Mouse (Mus musculus) liver, postnatal 0 days (tissue): ENCODE data around the gene Morf4l1. TPM values are rescaled to one million over a fixed set of nuclear protein-coding genes. Genes with fewer than 3 reads are reported as not detected.
A peak's percentile ranks its signal among the peaks of the same experiment; 100 is the strongest.
"Not testable (repeated sequence)": the region's sequence is repeated elsewhere in the genome, so short reads cannot be mapped to it uniquely, and the experiment has no call there.

Experiments
- ATAC-seq: fragments of 200-750 bp; cut with Nextera tagmentation; 2 replicates; pipeline ENCODE4 v1.8.0; 2017; ENCODE audit warnings: mild to moderate bottlenecking, moderate library complexity
- DNase-seq: peaks from one replicate; pipeline ENCODE4 v3.0.0-alpha.2; 2016
- H3K27ac ChIP-seq: fragments of 300-500 bp; sonication (generic); 2 replicates; pipeline ENCODE4 v1.5.1; 2014; ENCODE audit warnings: antibody characterized with exemption, moderate library complexity, mild to moderate bottlenecking, low read depth
- H3K27me3 ChIP-seq: fragments of 300-500 bp; sonication (generic); 2 replicates; pipeline ENCODE4 v1.6.1; 2014; ENCODE audit warnings: low read length, control low read depth, mixed read lengths; ENCODE audit not compliant: insufficient read depth
- H3K36me3 ChIP-seq: fragments of 300-500 bp; sonication (generic); replicated peaks from 2 replicates; pipeline ENCODE4 v1.6.1; 2014; ENCODE audit warnings: mild to moderate bottlenecking, control low read depth, low read length, moderate library complexity, mixed read lengths; ENCODE audit not compliant: insufficient read depth
- H3K4me1 ChIP-seq: fragments of 300-500 bp; sonication (generic); 2 replicates; pipeline ENCODE4 v1.6.1; 2014; ENCODE audit warnings: antibody characterized with exemption, mild to moderate bottlenecking, control low read depth; ENCODE audit not compliant: insufficient read depth
- H3K4me2 ChIP-seq: fragments of 300-500 bp; sonication (generic); 2 replicates; pipeline ENCODE4 v1.6.1; 2014; ENCODE audit warnings: low read depth, mild to moderate bottlenecking, low read length, moderate library complexity, mixed read lengths
- H3K4me3 ChIP-seq: fragments of 300-500 bp; sonication (generic); 2 replicates; pipeline ENCODE4 v1.5.1; 2014; ENCODE audit warnings: low read depth, low read length
- H3K9ac ChIP-seq: fragments of 300-500 bp; sonication (generic); replicated peaks from 2 replicates; pipeline ENCODE4 v1.6.1; 2014; ENCODE audit warnings: mild to moderate bottlenecking, moderate library complexity
- H3K9me3 ChIP-seq: fragments of 300-500 bp; sonication (generic); 2 replicates; pipeline ENCODE4 v1.6.1; 2016; ENCODE audit warnings: mild to moderate bottlenecking, control low read depth, low read length, mixed read lengths
- CTCF ChIP-seq: sonication (generic); IDR thresholded peaks from 2 replicates; pipeline ENCODE4 v1.5.1; 2016; ENCODE audit warnings: antibody characterized with exemption, low read depth
- EP300 ChIP-seq: IDR thresholded peaks from 2 replicates; pipeline ENCODE4 v1.6.1; 2016; ENCODE audit warnings: antibody characterized with exemption, low read depth, mild to moderate bottlenecking
- WGBS: fragments of 180-500 bp; shearing (Covaris S2); extraction: QIAGEN DNeasy Blood & Tissue Kit; methylation state at CpG from one replicate; pipeline ENCODE4 v1.1.7; 2014; ENCODE audit not compliant: insufficient replicate concordance; 5-methylcytosine and 5-hydroxymethylcytosine counted together
- polyA plus RNA-seq: library from polyadenylated mRNA; unstranded; fragments of >200 nt; fragmentation: Nextera tagmentation; extraction: Ambion mirVana; gene quantifications from 2 replicates; pipeline ENCODE4 v1.2.1, GENCODE M21; 2015

The Morf4l1 gene
- polyA plus RNA-seq, 1 experiment from 2014 or later, result 135 TPM

DNA sequence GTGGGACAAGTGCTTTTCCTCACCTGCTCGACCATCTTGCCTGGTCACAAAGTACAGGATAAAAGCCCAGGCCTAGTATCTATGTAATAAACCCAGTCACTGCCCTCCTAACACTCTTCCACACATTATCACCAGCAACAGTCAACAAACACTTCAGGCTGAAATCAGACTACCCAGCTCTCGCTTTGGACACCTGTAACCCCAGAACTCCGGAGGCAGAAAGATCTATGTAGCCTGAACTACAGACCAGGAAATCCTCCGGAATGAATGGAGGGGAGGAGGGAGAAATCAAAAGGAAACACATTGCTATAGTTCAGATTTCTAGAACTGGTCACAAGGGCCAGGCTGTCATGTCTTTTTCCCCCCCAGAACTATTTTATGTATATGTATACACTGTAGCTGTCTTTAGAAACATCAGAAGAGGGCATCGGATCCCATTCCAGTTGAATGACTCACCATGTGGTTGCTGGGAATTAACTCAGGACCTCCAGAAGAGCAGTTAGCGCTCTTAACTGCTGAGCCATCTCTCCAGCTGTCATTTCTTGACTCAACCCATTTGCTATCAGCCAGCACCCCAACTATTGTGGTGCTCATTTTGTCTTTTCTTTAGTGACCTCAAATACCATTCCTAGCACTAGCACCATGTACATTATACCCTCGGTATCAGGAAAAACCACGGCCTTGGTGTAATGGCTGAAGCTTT lies 29.7 kb downstream of the Morf4l1 start:
- ATAC-seq (no peak), DNase-seq (no peak)
- no peaks in the 10 kb centered on the region for H3K27me3 ChIP-seq
- H3K9ac ChIP-seq, result no peak overlapping the region
- no peaks in the 10 kb centered on the region for H3K9me3 ChIP-seq
- 69% methylated on average over 8 of the region's 8 CpGs for WGBS
- peaks cover 14% of the 10 kb centered on the region for H3K36me3 ChIP-seq
- no peaks in the 10 kb centered on the region for H3K4me1 ChIP-seq
- TF ChIP-seq EP300 (no peak), CTCF (no peak)
- no peak overlapping the region for H3K27ac ChIP-seq
- H3K4me3 ChIP-seq, result no peak overlapping the region
- no peak overlapping the region for H3K4me2 ChIP-seq

DNA sequence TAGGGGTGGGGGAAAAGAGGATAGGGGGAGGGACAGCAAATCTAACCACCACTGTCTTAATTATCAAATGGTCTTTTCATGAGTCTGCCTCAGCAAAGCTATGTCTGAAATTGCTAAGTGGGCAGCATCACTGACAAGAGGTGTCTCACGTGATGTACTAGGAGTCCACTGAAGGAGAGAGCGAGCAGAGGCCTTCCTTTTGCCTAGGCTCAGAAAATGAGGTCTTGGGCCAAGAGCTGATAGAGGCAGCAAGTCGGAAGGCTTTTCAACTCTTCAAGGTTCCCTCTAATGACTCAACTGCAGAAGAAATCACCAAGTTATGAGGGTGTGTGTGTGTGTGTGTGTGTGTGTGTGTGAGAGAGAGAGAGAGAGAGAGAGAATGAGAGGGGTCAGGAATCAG lies 30.4 kb downstream of the Morf4l1 start:
- no peaks in the 10 kb centered on the region for H3K9me3 ChIP-seq
- no peak overlapping the region for H3K27ac ChIP-seq
- no peak for DNase-seq
- WGBS, result 82% methylated on average over 3 of the region's 3 CpGs
- H3K4me3 ChIP-seq, result no peak overlapping the region
- no peaks in the 10 kb centered on the region for H3K4me1 ChIP-seq
- H3K4me2 ChIP-seq, result no peak overlapping the region
- ATAC-seq, result no peak
- H3K36me3 ChIP-seq, result peaks cover 7% of the 10 kb centered on the region; the same call in 1 of the 2 replicates
- H3K27me3 ChIP-seq, result no peaks in the 10 kb centered on the region
- H3K9ac ChIP-seq, result no peak overlapping the region
- TF ChIP-seq CTCF (no peak), EP300 (no peak)

DNA sequence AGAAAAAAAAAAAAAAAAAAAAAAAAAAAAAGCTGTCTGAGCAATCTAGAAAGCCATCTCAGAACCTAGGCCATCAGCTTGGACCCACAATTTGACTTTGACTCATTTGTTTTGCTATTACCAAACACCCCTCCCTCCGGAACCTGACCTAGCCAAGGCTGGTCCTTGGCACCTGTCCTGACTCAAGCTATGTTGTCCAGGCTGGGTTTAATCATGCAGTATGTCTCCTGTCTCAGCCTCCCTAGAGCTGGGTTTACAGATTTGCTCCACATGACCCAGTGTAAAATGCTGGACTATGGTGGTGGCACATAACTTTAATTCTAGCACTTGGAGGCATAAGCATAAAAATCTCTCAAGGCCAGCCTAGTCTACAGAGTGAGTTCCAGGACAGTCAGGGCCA lies 31.6 kb downstream of the Morf4l1 start:
- WGBS, result 77% methylated on average over 1 of the region's 1 CpGs
- Histone ChIP-seq H3K27me3 (no peaks in the 10 kb centered on the region), H3K4me3 (no peak overlapping the region), H3K9me3 (no peaks in the 10 kb centered on the region), H3K4me2 (no peak overlapping the region), H3K4me1 (no peaks in the 10 kb centered on the region), H3K27ac (no peak overlapping the region), H3K36me3 (no peaks in the 10 kb centered on the region), H3K9ac (no peak overlapping the region)
- DNase-seq, result no peak
- ATAC-seq, result no peak
- no peak for TF ChIP-seq CTCF
- TF ChIP-seq EP300, result no peak

DNA sequence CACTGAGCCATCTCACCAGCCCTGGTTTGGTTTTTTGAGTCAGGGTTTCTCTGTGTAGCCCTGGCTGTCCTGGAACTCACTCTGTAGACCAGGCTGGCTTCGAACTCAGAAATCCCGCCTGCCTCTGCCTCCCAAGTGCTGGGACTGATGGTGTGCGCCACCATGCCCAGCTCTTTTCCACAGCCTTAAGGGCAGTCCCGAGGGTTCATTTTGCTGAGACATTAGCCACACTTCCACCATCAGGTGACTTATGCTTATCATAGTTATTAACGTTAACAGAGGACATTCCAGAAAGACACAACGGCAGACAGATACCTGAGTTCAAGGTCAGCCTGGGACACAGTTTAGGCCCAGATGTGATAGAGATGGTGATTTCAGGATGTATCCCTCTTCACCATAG lies 32.6 kb downstream of the Morf4l1 start:
- H3K27ac ChIP-seq, H3K27me3 ChIP-seq, DNase-seq, H3K4me2 ChIP-seq, ATAC-seq, H3K36me3 ChIP-seq, H3K4me3 ChIP-seq, H3K9me3 ChIP-seq, H3K4me1 ChIP-seq, H3K9ac ChIP-seq: not testable (repeated sequence)
- WGBS, result 75% methylated on average over 6 of the region's 6 CpGs

DNA sequence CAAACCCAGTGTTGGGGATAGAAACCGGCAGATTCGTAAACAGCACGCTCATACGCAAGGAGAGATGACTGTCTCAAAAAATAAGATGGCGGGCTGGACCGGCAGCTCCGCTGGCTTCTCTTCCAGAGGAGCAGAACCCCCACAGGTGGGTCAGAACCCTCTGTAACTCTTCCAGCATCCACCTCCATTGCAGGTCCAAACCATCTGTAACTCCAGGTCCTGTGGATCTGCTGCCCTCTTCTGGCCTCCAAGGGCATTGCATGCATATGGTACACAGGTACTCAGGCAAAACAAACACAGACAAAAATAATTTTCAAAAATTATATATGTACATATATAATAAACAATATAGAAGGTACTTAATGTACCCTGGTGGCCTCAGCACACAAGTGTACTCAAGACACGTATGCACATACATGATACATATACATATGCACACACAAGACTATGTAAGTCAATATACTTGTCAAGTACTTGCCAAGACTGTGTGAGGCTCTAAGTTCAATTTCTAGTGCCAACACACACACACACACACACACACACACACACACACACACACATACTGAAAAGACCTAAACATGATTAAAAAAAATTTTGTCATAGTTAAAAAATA lies 37.6 kb downstream of the Morf4l1 start:
- Histone ChIP-seq H3K27me3 (no peaks in the 10 kb centered on the region), H3K9me3 (no peaks in the 10 kb centered on the region), H3K4me3 (no peak overlapping the region), H3K4me1 (no peaks in the 10 kb centered on the region), H3K4me2 (no peak overlapping the region), H3K27ac (no peak overlapping the region), H3K9ac (no peak overlapping the region), H3K36me3 (peaks cover 6% of the 10 kb centered on the region)
- WGBS, result 56% methylated on average over 8 of the region's 8 CpGs
- TF ChIP-seq EP300 (no peak), CTCF (peak; percentile 92)
- DNase-seq (peak; percentile 77), ATAC-seq (peak; percentile 67)

DNA sequence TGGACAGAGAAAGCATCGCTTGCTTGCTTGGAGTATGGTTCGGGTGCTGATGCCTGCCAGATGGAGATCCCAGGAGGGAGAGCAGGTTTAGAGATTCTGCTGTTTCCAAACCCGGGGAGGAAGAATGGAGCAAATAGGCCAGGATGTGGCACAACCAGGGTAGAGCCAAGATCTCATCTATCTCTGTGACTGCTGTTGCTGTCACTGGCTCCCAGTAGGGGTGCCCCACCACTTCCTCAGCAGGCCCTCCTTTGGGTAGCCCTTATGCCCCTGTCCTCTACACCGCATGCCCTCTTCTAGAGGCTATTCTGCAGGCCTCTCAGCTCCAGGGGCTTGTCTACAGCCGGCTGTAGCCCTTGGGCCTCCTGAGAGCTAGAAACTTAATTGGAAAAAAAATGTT lies 38.4 kb downstream of the Morf4l1 start:
- Histone ChIP-seq H3K27ac (no peak overlapping the region), H3K36me3 (peaks cover 6% of the 10 kb centered on the region), H3K9me3 (no peaks in the 10 kb centered on the region), H3K4me2 (no peak overlapping the region), H3K4me3 (no peak overlapping the region), H3K4me1 (no peaks in the 10 kb centered on the region), H3K27me3 (no peaks in the 10 kb centered on the region), H3K9ac (no peak overlapping the region)
- 72% methylated on average over 5 of the region's 5 CpGs for WGBS
- ATAC-seq (no peak), DNase-seq (no peak)
- TF ChIP-seq EP300 (no peak), CTCF (no peak)
